Mouse (Mus musculus): Measurements from ENCODE around the gene Btbd11.

DNA sequence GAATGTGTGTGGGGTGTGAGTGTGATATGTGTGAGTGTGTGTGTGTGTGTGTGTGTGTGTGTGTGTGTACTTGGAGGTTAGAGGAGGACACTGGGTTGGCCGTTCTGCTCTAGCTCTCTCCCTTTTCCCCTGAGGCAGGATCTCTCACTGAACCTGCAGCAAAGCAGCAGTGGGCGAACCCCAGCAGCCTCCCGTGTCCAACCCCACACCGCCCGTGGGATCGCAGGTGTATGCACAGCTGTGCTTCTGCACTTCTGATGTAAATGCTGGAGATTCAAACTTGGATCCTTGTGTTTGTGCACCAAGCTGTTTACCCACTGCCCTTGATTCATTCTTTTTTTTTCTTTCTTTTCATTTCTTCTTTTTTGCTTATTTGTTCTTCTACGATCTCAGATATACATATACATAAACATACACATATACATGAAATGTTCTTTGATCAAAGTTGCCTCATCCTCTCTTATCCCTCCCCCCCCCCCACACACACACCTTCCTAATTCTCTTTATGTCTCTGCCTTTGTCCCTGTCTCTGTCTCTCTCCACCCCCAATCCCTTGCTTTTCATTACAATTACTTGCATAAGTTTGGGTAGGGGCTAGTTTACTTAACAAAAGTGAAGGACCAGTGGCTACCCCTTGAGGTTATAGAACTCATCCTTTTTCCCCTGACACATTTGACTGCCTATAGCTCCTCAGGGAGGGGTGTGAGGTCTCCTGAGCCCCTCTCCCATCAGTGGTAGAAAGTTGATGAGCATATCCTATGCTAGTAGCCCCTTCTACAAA, 120.8 kb downstream of the Btbd11 start:
- TF ChIP-seq POLR2A (IDR thresholded peaks at IDR 0.05; ENCODE audit: low read depth, low read length) (no peak), CTCF (IDR thresholded peaks at IDR 0.05; ENCODE audit: extremely low read depth, insufficient read length, insufficient replicate concordance, low read depth, low read length) (no peak)

Measured in small intestine, adult 2 months (tissue).